Mouse (Mus musculus) layer of hippocampus, adult 6 months (tissue): ENCODE results near the gene Gm17455. TPM values are rescaled to one million over a fixed set of nuclear protein-coding genes. Genes with fewer than 3 reads are reported as not detected.

Experiments used
- long read RNA-seq, 2 experiments: library from polyadenylated mRNA; unstranded; transcript quantifications; one replicate each; pipeline ENCODE4 v2.0.0; 2019 to 2020
- polyA plus RNA-seq: library from polyadenylated mRNA; unstranded; fragments of <200 nt; fragmentation: Nextera tagmentation; gene quantifications from 2 replicates; pipeline ENCODE4 v1.2.3, GENCODE M21; 2021

Gene Gm17455
- 2.3 and 4.1 TPM in 2 replicates for polyA plus RNA-seq
- long read RNA-seq, experiment 1, partial matches to known transcripts, result 0 of 3 reads
- long read RNA-seq, experiment 1, other reads (novel, unspliced or antisense), result 0 of 3 reads
- long read RNA-seq, experiment 2, partial matches to known transcripts, result 0 of 1 reads
- long read RNA-seq, experiment 2, other reads (novel, unspliced or antisense), result 0 of 1 reads

DNA sequence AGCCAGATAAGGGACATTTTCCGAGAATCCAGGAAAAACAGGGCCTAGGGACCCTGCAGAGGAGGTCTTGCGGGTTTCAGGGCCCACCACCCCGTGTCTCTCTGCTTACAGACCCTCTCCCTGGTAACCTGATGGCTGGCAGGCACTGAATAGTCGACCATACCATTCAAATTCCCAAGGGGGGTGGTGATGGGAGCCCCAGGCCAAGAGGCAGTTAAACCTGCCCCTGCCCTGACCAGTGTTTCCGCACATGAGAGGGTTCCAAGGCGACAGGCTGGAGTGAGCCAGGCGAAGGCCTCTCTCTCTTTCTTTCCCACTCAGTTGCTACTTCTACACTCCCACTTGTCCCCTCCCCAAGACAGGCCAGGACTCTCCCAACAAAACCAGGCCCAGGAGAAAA lies at the start of gene Gm17455:
Gene Gm17455, plus strand, starts transcription at position 278 of the 400 bp plus-strand sequence.

Other genes with a start within 250 kb of the Gm17455 start
- 0.16 and 0.20 TPM in 2 replicates for gene Chst3, start 180.5 kb upstream of the Gm17455 start, polyA plus RNA-seq
- 611 and 645 TPM in 2 replicates for gene Psap, start 122.1 kb upstream of the Gm17455 start, polyA plus RNA-seq
- 10.1 and 11.7 TPM in 2 replicates for gene Vsir, start 52.9 kb upstream of the Gm17455 start, polyA plus RNA-seq